Mouse (Mus musculus) cerebellum, adult 2 months (tissue): Measurements from ENCODE around the gene Hoxb9.

Experiments
- CTCF ChIP-seq: fragments of 200-500 bp; IDR thresholded peaks from 2 replicates; pipeline ENCODE4 v1.5.1; 2011; ENCODE audit warnings: low read depth, mild to moderate bottlenecking, control low read depth, low read length, moderate library complexity, borderline replicate concordance; ENCODE audit not compliant: insufficient read depth
- POLR2A ChIP-seq: fragments of 200-500 bp; IDR thresholded peaks from 2 replicates; pipeline ENCODE4 v1.6.1; 2011; ENCODE audit warnings: low read length, control low read depth, borderline replicate concordance; ENCODE audit not compliant: insufficient read depth

GRCm38 (mm10) chr11:96285771-96286738, 14.8 kb downstream of the Hoxb9 start, which contains the start of gene Hoxb7:
- no peak for TF ChIP-seq CTCF
- no peak for TF ChIP-seq POLR2A
